Mouse (Mus musculus) forebrain, embryonic 11.5 days (tissue): ENCODE results near the gene Cmc4. TPM values are rescaled to one million over a fixed set of nuclear protein-coding genes. Genes with fewer than 3 reads are reported as not detected.

Experiments used
- ATAC-seq: fragments of 200-750 bp; cut with Nextera tagmentation; replicated peaks from 2 replicates; pipeline ENCODE4 v1.8.0; 2017; ENCODE audit warnings: moderate TSS enrichment; ENCODE audit not compliant: low FRiP score
- DNase-seq: peaks from one replicate; pipeline ENCODE4 v3.0.0-alpha.2; 2017; ENCODE audit warnings: low spot score
- H3K27ac ChIP-seq: fragments of 300-500 bp; sonication (generic); 2 replicates; pipeline ENCODE4 v1.5.1; 2014; ENCODE audit warnings: low read depth, low read length
- H3K27me3 ChIP-seq: fragments of 300-500 bp; sonication (generic); 2 replicates; pipeline ENCODE4 v1.6.1; 2014; ENCODE audit warnings: mild to moderate bottlenecking, low read length, mixed read lengths; ENCODE audit not compliant: control insufficient read depth, insufficient read depth
- H3K36me3 ChIP-seq: fragments of 300-500 bp; sonication (generic); 2 replicates; pipeline ENCODE4 v1.6.1; 2014; ENCODE audit warnings: mild to moderate bottlenecking, low read length, moderate library complexity, mixed read lengths; ENCODE audit not compliant: control insufficient read depth, insufficient read depth
- H3K4me1 ChIP-seq: fragments of 300-500 bp; sonication (generic); replicated peaks from 2 replicates; pipeline ENCODE4 v1.6.1; 2014; ENCODE audit warnings: low read length, mixed read lengths; ENCODE audit not compliant: control insufficient read depth, insufficient read depth
- H3K4me2 ChIP-seq: fragments of 300-500 bp; sonication (generic); 2 replicates; pipeline ENCODE4 v1.6.1; 2014; ENCODE audit warnings: low read depth, mild to moderate bottlenecking, low read length, moderate library complexity, mixed read lengths; ENCODE audit not compliant: severe bottlenecking
- H3K4me3 ChIP-seq: fragments of 300-500 bp; sonication (generic); 2 replicates; pipeline ENCODE4 v1.5.1; 2014; ENCODE audit warnings: low read depth, low read length
- H3K9ac ChIP-seq: fragments of 300-500 bp; sonication (generic); 2 replicates; pipeline ENCODE4 v1.6.1; 2014; ENCODE audit warnings: low read length
- H3K9me3 ChIP-seq: fragments of 300-500 bp; sonication (generic); 2 replicates; pipeline ENCODE4 v1.6.1; 2016; ENCODE audit warnings: low read length, mixed read lengths; ENCODE audit not compliant: control insufficient read depth
- WGBS: fragments of 180-500 bp; shearing (Covaris S2); extraction: QIAGEN DNeasy Blood & Tissue Kit; methylation state at CpG from one replicate; pipeline ENCODE4 v1.1.7; 2014; 5-methylcytosine and 5-hydroxymethylcytosine counted together
- polyA plus RNA-seq: library from polyadenylated mRNA; unstranded; fragments of >200 nt; fragmentation: Nextera tagmentation; extraction: Ambion mirVana; gene quantifications from 2 replicates; pipeline ENCODE4 v1.2.1, GENCODE M21; 2014

Gene Cmc4
- polyA plus RNA-seq, 1 experiment from 2014 or later: 21.5 TPM

DNA sequence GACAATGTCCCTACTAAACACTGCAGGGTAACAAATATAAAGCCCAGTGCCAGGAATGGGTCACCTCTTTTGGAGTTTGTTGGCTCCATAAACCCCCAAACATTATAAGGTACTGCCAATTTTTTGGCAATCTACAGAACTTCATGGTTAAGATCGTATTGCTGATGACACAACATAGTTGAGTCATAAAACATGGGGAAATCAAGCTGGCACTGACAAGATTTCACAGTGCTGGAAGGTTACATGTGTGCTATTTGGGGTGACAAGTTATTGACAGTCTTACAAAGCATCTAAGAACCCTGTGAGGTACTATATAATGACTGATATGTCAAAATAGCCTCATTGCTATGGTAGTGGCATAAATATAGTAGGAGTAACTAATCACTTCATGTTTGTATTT, 35.2 kb downstream of the Cmc4 start:
- Histone ChIP-seq H3K9ac (no peak overlapping the region), H3K9me3 (no peaks in the 10 kb centered on the region), H3K4me3 (no peak overlapping the region), H3K27me3 (no peaks in the 10 kb centered on the region), H3K36me3 (no peaks in the 10 kb centered on the region), H3K27ac (no peak overlapping the region), H3K4me1 (no peaks in the 10 kb centered on the region), H3K4me2 (no peak overlapping the region)
- DNase-seq (no peak), ATAC-seq (no peak)
- 93% methylated on average over 1 of the region's 1 CpGs for WGBS

DNA sequence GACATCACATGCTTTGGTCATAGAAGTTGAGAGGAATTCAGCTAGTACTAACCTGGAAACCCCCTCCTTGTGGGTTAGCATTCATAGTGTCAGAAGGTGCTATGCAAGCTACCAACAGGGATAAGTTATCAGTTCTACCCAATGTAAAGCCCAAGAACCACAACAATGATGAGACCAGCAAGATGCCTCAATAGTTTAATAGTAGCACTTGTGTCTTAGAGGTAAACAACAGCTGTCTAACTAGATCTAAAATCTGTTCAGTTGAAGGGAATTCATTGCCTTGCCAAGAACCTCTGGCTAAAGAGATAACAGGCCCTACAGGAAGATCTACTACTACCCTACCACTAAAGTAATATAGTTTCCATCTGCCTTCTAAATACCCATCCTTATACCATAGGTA, 39.6 kb downstream of the Cmc4 start:
- H3K27me3 ChIP-seq: no peaks in the 10 kb centered on the region
- H3K4me3 ChIP-seq: no peak overlapping the region
- no peaks in the 10 kb centered on the region for H3K4me1 ChIP-seq
- H3K9ac ChIP-seq: no peak overlapping the region
- H3K36me3 ChIP-seq: no peaks in the 10 kb centered on the region
- H3K27ac ChIP-seq: no peak overlapping the region
- H3K4me2 ChIP-seq: no peak overlapping the region
- H3K9me3 ChIP-seq: no peaks in the 10 kb centered on the region
- ATAC-seq: no peak
- no peak for DNase-seq

DNA sequence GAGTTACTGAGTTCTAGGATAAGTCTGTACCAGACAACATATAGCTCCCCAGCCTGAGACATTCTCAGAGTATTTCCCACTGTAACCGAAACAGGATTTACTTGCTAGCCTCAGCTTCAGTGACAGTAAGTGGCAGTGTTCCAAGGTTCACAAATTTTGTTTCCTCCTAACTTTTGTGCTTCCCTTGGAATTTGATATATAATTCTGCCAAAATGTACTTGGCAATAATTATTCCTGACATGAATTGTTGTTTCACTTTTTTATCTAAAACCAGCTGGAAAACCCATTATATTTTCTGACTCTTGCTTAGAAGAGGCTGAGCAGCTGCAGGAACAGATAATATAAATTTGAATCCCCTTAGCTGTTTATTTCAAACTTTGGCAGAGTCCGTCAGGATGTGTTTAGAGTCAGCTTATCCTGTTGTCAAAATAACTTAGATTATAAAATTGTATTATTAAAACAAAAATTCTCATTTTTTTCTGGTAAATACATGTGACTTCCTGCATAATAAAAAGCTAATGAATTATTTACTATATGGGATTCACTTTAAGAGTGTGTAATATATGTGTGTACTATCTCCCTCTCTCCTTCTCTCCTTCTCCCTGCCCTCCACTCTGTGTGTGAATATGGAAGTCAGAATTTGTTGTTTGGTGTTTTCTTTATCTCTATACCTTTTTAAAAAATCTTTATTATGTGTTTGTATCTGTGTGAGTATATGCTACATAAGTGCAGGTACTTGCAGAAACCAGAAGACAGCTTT, 43.5 kb downstream of the Cmc4 start:
- no peak for DNase-seq
- H3K36me3 ChIP-seq: no peaks in the 10 kb centered on the region
- H3K27ac ChIP-seq: no peak overlapping the region
- no peak overlapping the region for H3K4me3 ChIP-seq
- no peaks in the 10 kb centered on the region for H3K4me1 ChIP-seq
- no peak for ATAC-seq
- no peak overlapping the region for H3K4me2 ChIP-seq
- no peak overlapping the region for H3K9ac ChIP-seq
- no peaks in the 10 kb centered on the region for H3K9me3 ChIP-seq
- WGBS: 85% methylated on average over 2 of the region's 2 CpGs
- no peaks in the 10 kb centered on the region for H3K27me3 ChIP-seq

DNA sequence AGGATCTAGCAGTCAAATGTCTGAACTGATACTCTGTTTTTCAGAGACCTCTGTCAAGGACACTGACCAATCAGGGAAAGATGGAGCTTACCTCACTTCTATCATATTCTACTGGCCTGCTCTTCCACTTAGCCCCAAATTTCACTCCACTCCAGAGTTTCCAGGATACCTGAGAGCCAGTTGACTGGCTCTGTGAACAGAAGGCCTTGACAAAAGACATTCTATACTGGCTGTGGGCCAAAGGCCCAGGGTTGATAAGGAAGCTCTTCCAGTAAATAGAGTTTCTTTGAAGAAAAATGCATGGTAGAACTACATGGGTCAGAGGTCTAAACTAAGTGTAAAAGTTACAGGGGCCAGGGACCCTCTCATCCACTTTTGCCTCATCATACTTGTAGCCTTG, 46.2 kb downstream of the Cmc4 start:
- no peaks in the 10 kb centered on the region for H3K9me3 ChIP-seq
- no peak overlapping the region for H3K27ac ChIP-seq
- DNase-seq (no peak), ATAC-seq (no peak)
- H3K9ac ChIP-seq: no peak overlapping the region
- H3K4me3 ChIP-seq: no peak overlapping the region
- no peak overlapping the region for H3K4me2 ChIP-seq
- H3K36me3 ChIP-seq: no peaks in the 10 kb centered on the region
- no peaks in the 10 kb centered on the region for H3K27me3 ChIP-seq
- H3K4me1 ChIP-seq: no peaks in the 10 kb centered on the region

Other genes starting within 250 kb of the Cmc4 start
- gene Fundc2, start 34.2 kb downstream of the Cmc4 start, polyA plus RNA-seq: 34.0 and 38.1 TPM in 2 replicates
- 0.41 and 1.6 TPM in 2 replicates for gene F8, start 34.0 kb downstream of the Cmc4 start, polyA plus RNA-seq
- gene Mtcp1, start within 50 bp of the Cmc4 start, polyA plus RNA-seq: 10.3 and 10.7 TPM in 2 replicates
- 60.6 and 66.0 TPM in 2 replicates for gene Brcc3, start within 50 bp of the Cmc4 start, polyA plus RNA-seq
- 226 and 257 TPM in 2 replicates for gene Vbp1, start 97.7 kb upstream of the Cmc4 start, polyA plus RNA-seq
- 13.3 and 14.0 TPM in 2 replicates for gene Rab39b, start 161.6 kb upstream of the Cmc4 start, polyA plus RNA-seq